Mouse (Mus musculus): Measurements from ENCODE around the gene Olfr609.
"Not testable (repeated sequence)": the region's sequence is repeated elsewhere in the genome, so short reads cannot be mapped to it uniquely, and the experiment has no call there.

Olfr609 gene

DNA sequence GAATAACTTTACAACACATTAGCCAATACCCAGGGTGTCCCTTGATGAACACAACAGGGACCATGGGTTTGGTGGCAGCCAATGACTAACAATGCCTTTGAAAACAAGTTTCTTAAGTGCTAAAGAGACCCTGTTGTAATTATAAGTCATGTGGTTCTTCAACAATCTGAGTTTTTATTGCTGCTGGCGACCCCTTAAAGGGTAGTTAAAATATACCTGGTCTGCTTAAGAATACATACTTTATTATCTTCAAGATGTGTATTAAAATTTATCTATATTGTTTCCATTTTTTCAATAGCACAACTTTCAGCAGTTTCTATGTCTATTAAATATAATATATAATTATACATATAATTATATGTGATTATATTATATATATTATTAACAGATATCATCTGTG, at the start of gene Olfr609:
Gene Olfr609, minus strand, starts transcription at position 101 of the 400 bp plus-strand sequence.
- in situ Hi-C loops (cut with MboI, MseI) = no loop called here

DNA sequence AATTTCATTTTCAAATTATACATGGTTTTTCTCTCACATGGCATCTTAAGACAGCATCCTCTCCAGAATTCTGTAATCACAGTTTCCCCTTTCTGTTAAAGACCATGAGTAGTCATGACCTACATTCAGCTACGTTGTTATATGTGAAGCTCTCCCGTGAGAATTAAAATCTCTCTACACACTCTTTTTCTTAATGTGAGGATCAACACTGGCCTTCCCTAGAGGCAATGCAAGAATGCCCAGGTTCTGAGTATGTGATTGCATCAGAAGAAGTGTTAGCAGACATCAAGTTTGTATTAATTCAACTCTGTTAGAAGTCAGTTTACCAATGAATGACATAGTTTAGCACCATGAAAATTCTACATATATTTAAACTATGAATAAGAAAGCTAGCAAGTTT, 44.8 kb upstream of the Olfr609 start, which contains the start of gene Olfr612:
Gene Olfr612, minus strand, starts transcription at position 101 of the 400 bp plus-strand sequence.
- in situ Hi-C loops (cut with MboI, MseI) = not testable (repeated sequence)

- in situ Hi-C loops (cut with MboI, MseI) = not testable (repeated sequence)
Observed at GRCm38 (mm10) chr7:103520746-103521145, 22.9 kb upstream of the Olfr609 start, which contains the start of gene Olfr611. Olfr611 (minus strand) TSS chr7:103520846.

- in situ Hi-C loops (cut with MboI, MseI) = no loop called here
Observed at GRCm38 (mm10) chr7:103512022-103512421, 14.2 kb upstream of the Olfr609 start, which contains the start of gene Olfr610. Olfr610 (minus strand) TSS chr7:103512122.

- in situ Hi-C loops (cut with MboI, MseI) = not testable (repeated sequence)
Observed at GRCm38 (mm10) chr7:103477106-103477505, 20.8 kb downstream of the Olfr609 start.

DNA sequence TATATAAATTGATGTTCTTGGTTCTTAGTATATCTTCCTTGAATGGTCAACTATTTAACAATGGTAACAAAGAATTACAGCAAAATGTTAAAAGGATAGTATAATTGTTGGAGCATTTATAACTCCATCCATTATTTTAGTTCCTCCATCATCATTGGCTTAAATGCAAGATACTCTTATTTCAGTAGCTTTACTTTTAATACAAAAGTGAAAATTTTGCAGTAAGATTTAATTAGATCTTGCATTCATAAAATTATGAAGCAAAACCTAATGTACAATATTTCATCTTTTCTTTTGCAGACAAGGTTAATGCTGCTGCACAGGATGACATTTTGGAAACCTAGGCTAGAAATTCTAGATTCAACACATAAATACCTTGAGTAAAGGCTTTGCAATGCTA, 28.3 kb downstream of the Olfr609 start, which contains the start of gene Olfr608:
Gene Olfr608, plus strand, starts transcription at position 301 of the 400 bp plus-strand sequence.
- in situ Hi-C loops (cut with MboI, MseI) = no loop called here

GRCm38 (mm10) chr7:103460590-103460989, 37.3 kb downstream of the Olfr609 start:
- in situ Hi-C loops (cut with MboI, MseI) = no loop called here

GRCm38 (mm10) chr7:103448746-103449145, 49.1 kb downstream of the Olfr609 start, which contains the start of gene Olfr606:
Olfr606 (plus strand) TSS chr7:103449046.
- in situ Hi-C loops (cut with MboI, MseI) = no loop called here

GRCm38 (mm10) chr7:103445339-103445738, 52.5 kb downstream of the Olfr609 start, which contains the start of gene Olfr605:
Olfr605 (minus strand) TSS chr7:103445439.
- in situ Hi-C loops (cut with MboI, MseI) = no loop called here
